Mouse (Mus musculus) brain, embryonic 14.5 days (tissue): ENCODE data around the gene Tepp. TPM values are rescaled to one million over a fixed set of nuclear protein-coding genes. Genes with fewer than 3 reads are reported as not detected.

Experiments
- DNase-seq: peaks from one replicate; pipeline ENCODE4 v3.0.0-alpha.2; 2011; ENCODE audit warnings: low read depth
- CTCF ChIP-seq: fragments of 200-500 bp; IDR thresholded peaks from 2 replicates; pipeline ENCODE4 v1.5.1; 2012; ENCODE audit warnings: inconsistent platforms, mild to moderate bottlenecking, moderate library complexity, borderline replicate concordance; ENCODE audit not compliant: insufficient read depth, insufficient read length; ENCODE audit errors: extremely low read depth
- POLR2A ChIP-seq: fragments of 200-500 bp; IDR thresholded peaks from 2 replicates; pipeline ENCODE4 v1.6.1; 2012; ENCODE audit warnings: mild to moderate bottlenecking, inconsistent platforms, borderline replicate concordance; ENCODE audit not compliant: poor library complexity, insufficient read depth, insufficient read length, severe bottlenecking; ENCODE audit errors: extremely low read depth
- polyA plus RNA-seq: library from polyadenylated mRNA; depleted of rRNA; stranded (reverse); fragments of >200 nt; gene quantifications from 2 replicates; pipeline ENCODE4 v1.2.3, GENCODE M21; 2012

Gene Tepp
- polyA plus RNA-seq, 1 experiment, result 1.7 TPM

DNA sequence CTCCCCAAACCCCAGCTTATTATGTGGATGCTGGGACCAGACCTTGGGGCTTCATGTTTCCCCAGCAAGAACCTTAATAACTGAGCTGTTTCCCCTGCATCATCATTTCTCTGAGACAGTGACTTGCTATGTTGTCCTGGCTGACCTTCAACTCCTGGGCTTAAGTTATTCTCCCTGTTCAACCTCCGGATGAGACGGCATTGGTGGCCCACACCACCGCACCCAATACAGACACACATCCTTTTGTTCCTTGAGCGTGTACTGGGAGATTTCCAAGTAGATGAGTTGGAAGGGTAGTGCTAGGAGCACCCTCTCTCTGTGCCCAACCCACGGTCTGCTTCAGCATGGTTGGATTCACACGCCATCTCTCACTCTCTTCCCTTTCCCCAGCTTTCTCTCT, 3.5 kb downstream of the Tepp start:
- no peak for DNase-seq
- no peak for TF ChIP-seq CTCF
- TF ChIP-seq POLR2A, result no peak

DNA sequence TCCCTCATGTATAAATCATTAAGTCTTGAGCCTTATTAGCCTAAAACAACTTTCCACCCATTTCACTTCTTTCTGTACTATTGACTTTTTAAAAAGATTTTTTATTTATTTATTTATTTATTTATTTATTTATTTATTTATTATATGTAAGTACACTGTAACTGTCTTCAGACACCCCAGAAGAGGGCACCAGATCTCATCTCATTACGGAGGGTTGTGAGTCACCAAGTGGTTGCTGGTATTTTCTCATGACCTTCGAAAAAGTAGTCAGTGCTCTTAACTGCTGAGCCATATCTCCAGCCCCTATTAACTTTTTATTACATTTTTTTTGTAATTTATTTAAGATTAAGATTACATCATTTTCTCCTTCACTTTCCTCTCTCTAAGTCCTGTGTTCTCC, 4.3 kb downstream of the Tepp start:
- no peak for DNase-seq
- TF ChIP-seq POLR2A, result no peak
- no peak for TF ChIP-seq CTCF

DNA sequence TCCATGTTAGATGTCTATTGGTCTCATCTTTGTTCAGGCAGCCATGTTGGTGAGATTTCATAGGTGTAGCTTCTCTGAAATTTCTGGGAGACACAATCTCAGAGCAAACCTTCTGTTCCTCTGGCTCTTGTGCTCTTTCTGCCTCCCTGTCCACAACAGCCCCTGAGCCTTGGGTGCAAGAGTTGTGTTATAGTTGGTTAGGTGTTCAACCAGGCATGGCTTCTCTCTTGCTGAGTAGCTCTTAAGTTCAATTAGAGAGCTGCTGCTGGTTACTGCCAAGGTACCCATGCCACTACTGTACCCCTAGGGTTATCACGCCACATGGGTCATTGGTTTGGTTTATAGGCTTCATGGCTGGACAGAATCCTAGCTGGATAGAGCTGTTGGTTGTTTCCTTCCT, 5.0 kb downstream of the Tepp start:
- DNase-seq, result no peak
- no peak for TF ChIP-seq CTCF

DNA sequence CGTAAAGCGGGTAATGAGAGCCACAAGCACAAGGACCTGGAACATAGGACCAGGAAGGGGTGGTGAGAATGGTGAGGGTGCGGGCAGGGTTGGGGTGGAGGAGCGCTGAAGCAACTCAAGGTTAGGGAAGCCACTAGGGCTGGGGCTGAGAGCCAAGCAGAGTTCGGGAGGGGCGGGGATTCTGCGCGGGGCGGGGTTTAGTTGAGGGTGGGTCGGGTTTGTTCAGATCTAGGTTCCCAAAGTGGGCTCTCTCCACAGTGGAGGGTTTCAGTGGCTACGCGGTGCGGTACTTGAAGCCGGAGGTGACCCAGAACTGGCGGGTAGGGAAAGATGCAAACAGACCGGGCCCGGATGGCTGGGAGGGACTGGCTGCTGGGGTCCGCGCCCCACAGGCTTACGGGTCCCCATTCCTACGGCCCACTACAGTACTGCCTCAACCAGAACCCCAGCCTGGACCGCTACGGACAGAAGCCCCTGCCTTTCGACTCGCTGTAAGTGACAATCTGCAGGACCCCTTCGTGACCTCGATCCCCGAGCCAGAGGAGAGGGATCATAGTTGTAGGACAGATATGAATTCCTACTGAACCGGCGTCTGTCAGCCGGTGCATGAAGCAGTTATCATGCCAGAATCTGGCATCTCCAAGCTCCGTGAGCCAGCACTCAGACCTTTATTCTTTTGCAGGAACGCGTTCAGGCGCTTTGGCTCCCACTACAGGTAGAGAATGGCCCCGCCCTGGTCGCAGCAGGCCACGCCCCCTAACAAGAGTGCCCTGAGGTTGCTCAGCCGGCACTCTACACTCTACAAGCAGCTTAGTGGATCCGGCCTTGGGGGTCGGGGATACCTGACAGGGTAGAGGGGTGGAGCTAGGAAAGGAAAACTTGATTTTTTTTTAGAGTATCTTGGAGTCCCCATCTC, 10.1 kb downstream of the Tepp start:
- TF ChIP-seq POLR2A (no peak), CTCF (peak; percentile 36; the same call in 1 of the 2 replicates)
- peak; percentile 67 for DNase-seq

DNA sequence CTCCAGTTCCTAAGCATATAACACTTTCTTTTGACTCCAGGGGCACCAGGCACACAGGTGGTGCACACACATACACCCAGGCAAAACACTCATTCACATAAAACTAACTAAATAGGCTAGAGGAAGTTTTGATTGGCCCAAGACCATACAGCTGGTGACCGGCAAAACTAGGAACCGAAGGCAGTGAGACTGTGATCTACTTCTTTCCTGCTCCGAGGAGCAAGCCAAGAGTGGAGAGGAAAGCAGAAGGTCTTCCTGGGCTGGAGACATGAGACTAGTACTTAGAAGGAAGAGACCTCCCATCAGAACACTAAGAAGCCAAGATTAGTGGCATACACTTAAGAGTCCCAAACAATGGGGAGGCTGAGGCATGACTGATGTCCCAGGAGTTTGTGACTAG, 12.8 kb downstream of the Tepp start:
- no peak for DNase-seq
- TF ChIP-seq POLR2A (no peak), CTCF (no peak)

DNA sequence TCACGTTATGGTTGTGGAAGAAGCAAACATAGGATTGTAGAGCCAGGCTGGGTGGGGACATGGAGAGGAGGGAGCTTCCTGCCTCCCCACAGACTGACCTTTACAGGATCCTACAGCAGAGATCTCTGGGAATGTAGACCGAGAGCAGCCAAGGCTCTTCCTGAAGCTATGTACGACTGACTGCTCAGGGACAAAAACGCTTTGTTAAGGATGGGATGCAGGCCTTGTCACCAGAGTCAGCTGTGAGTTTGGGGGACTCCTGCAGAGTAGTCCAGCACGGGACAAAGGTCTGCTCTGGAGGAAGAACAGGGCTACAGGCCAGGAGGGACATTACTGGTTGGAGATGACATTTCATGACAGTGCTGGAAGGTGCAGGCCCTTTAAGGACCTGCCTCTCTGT, 14.3 kb downstream of the Tepp start:
- TF ChIP-seq CTCF (no peak), POLR2A (no peak)
- no peak for DNase-seq

DNA sequence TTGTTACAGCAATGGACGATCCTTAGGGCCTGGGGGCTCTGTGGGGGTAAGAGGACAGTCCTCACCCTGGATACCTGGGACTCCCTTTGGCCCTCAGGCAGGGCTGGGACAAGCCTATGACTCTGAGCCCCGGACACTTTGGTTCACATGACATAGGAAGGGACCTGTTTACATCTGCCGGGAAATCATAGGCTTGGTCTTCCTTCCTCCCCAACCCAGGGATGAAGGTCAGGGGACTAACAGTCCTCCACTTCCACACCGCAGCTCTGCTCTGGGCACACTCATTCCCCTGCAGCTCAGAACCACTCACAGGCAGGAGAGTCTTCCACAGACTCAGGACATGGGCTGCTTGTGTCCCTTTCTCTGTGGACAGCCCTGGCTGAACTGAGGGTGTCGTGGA, 16.5 kb downstream of the Tepp start:
- no peak for DNase-seq
- TF ChIP-seq CTCF, result no peak
- TF ChIP-seq POLR2A, result no peak

DNA sequence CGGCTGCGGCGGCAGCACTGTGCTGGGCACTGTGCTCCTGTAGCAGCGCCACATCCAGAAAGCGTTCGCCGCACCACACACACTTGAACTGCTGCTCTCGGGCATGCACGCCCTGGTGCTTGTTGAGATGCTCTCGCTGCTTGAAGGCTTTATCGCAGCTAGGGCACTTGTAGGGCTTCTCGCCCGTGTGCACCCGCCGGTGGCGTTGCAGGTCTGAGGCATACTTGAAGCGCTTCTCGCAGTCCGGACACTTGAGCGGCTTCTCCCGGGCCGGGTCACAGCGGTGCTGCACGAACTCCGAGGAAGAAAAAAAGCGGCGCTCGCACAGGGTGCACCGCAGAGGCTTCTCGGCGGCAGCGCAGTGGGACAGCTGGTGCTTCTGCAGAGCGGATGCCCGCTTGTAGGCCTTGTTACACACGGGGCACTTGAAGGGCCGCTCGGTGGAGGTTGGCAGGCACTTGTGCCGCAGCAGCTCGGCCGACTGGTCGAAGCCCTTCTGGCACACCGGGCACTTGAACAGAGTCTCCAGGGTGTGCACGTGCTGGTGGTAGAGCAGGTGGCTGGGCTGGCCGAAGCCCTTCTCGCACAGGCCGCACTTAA, 17.6 kb downstream of the Tepp start:
- no peak for DNase-seq
- TF ChIP-seq POLR2A, result no peak
- no peak for TF ChIP-seq CTCF

DNA sequence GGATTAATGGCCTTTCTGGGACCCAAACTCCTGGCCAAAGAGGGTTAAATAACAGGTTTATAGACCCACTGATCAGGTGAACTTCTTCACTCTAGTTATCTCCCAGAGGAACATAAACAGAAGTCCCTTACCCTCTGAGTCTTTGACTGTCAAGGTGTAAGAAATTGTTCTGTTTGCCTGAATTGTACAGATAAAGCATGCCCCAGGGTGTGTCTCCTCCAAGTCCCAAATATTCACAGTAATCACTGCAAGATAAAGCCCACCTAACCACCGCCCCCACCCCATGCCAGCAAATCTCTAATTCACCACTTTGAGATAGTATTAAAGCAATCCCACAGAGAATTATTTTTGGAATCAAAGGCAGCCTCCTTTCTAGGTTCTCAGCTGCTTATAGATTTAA, 20.0 kb downstream of the Tepp start:
- TF ChIP-seq POLR2A, result no peak
- no peak for TF ChIP-seq CTCF
- no peak for DNase-seq

DNA sequence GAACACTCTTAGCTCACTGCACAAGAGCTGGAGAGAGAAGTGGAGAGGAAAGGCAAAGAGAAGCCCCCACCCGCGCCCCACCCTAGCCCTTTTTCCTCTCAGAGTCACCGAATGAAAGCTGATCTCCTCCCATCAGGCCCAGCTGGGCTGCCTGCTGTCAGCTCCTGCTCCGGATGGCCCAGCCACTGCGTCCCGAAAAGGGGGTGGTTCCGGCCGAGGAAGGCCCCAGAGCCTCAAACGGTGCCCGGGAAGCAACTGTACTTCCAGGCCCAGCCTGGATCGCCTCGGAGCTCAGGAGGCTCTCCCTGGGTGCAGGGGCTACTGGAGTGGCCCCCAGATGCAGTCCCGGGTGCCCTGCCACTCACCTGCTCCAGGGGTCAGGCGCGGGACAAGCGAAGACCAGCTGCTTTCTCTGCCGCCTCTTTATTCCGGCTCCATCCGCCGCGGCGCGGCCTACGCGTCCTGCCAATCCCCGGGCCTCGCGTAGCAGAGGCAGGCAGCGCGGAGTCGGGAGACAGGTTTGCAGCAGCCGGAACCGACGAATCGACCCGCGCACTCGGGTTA, 20.9 kb downstream of the Tepp start:
- no peak for DNase-seq

DNA sequence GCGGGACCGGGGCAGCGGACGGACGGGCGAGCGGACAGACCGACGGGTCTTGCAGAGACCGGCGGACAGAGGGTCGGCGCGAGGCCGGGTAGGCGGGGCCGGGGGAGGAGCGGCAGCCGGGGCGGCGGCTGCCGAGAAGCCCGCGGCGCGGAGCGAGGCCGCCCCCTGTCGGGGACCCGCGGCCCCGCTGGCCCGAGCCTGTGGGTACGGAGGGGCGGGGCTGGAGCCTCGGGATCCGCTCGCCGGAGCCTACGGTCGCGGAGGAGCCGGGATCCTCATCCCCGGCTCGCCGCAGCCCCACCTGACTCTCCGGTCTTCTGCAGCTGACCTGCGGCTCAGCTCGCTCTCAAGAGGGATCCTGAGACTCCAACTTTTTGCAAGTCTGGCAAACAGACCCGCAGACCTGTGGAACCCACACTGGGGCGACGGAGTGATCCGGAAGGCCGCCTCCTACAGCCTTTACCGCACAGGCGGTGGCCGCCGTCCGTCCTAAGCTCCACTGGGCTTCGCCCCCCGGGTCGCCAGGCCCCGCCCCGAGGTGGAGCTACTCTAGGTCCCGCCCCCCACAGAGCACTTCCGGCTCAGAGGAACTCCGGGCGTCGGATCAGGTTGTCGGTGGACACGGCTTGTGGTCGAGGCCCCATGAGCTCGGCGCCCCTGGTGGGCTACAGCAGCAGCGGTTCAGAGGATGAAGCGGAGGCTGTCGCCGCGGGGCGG, 21.5 kb downstream of the Tepp start, which contains the start of the genes Zfp319 and Usb1:
TSS of gene Zfp319 (minus strand) at position 231 of the 717 bp plus-strand sequence.
TSS of gene Usb1 (plus strand) at position 565 of the 717 bp plus-strand sequence.
- peak; percentile 97 for DNase-seq
- TF ChIP-seq CTCF (peak; percentile 66), POLR2A (peak; percentile 79)

More for the DNA sequence above, 20.9 kb downstream of the Tepp start:
- TF ChIP-seq CTCF (no peak), POLR2A (no peak)
